Mouse (Mus musculus): ENCODE measurements around the gene Naa25. TPM values are rescaled to one million over a fixed set of nuclear protein-coding genes. Genes with fewer than 3 reads are reported as not detected.

Naa25 gene
- polyA plus RNA-seq, 1 experiment from 2014 or later = 14.3 TPM

DNA sequence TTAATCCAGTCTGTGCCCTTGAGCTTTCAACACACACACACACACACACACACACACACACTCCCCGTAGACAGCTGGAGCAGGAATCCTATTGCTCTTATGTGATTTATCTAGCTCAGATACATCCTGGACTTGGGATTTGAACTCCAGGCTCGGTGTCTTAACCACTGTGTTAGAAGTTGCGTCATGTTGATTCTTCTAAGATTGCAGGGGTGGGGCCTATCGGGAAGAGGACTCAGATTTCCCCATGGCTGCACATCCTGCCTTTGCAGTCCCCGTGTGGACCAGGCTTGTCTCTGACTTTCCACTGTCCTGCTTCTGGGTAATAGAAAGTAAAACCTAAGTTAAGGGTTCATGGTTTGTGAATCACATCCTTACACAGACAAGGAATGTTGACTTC, 2.3 kb downstream of the Naa25 start:
- WGBS = 44% methylated on average over 5 of the region's 5 CpGs
- H3K4me2 ChIP-seq (replicated peaks; ENCODE audit: low read depth, low read length) = no peak overlapping the region
- ATAC-seq = no peak
- H3K9me3 ChIP-seq (ENCODE audit: low read length) = no peaks in the 10 kb centered on the region
- DNase-seq (ENCODE audit: low spot score) = peak; percentile 41
- 0 out of 2 replicates have a peak, but pooled peaks cover 3% of the 10 kb centered on the region for H3K36me3 ChIP-seq (ENCODE audit: insufficient read depth, low read length)
- H3K4me1 ChIP-seq (ENCODE audit: insufficient read depth, low read depth, low read length) = no peaks in the 10 kb centered on the region; the same call in 1 of the 2 replicates
- no peak overlapping the region for H3K4me3 ChIP-seq (ENCODE audit: low read depth, low read length)
- H3K27ac ChIP-seq (ENCODE audit: low read length) = no peak overlapping the region
- no peak overlapping the region for H3K9ac ChIP-seq (replicated peaks; ENCODE audit: low read depth)
- TF ChIP-seq EP300 (IDR thresholded peaks at IDR 0.05) = no peak
- TF ChIP-seq CTCF (IDR thresholded peaks at IDR 0.05) = no peak
- H3K27me3 ChIP-seq (replicated peaks; ENCODE audit: insufficient read depth, low read length) = no peaks in the 10 kb centered on the region

DNA sequence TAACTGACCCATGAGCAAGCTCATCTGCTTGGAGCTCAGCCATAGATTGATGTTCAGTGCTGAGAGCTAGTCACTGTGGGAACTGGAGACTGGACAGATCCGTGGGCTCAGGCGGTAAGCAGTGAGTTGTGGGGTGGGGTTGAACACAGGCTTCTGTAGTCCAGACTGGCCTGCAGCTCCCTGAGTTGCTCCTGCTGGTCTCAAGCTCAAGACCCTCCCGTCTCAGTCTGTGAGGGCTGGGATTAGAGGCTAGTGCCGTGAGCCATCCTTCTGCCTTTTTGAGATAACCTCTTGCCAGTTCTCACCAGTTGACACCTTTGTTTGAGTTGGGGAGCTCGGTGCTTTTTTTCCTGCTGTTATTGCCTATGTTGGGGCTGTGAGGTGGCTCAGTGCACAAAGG, 3.1 kb downstream of the Naa25 start:
- H3K4me2 ChIP-seq (replicated peaks; ENCODE audit: low read depth, low read length) = no peak overlapping the region
- H3K27ac ChIP-seq (ENCODE audit: low read length) = no peak overlapping the region
- no peaks in the 10 kb centered on the region for H3K27me3 ChIP-seq (replicated peaks; ENCODE audit: insufficient read depth, low read length)
- H3K4me1 ChIP-seq (ENCODE audit: insufficient read depth, low read depth, low read length) = no peaks in the 10 kb centered on the region; the same call in 1 of the 2 replicates
- 64% methylated on average over 5 of the region's 5 CpGs for WGBS
- no peak for DNase-seq (ENCODE audit: low spot score)
- 0 out of 2 replicates have a peak, but pooled peaks cover 3% of the 10 kb centered on the region for H3K36me3 ChIP-seq (ENCODE audit: insufficient read depth, low read length)
- ATAC-seq = no peak
- no peaks in the 10 kb centered on the region for H3K9me3 ChIP-seq (ENCODE audit: low read length)
- TF ChIP-seq EP300 (IDR thresholded peaks at IDR 0.05) = no peak
- H3K9ac ChIP-seq (replicated peaks; ENCODE audit: low read depth) = no peak overlapping the region
- H3K4me3 ChIP-seq (ENCODE audit: low read depth, low read length) = no peak overlapping the region

DNA sequence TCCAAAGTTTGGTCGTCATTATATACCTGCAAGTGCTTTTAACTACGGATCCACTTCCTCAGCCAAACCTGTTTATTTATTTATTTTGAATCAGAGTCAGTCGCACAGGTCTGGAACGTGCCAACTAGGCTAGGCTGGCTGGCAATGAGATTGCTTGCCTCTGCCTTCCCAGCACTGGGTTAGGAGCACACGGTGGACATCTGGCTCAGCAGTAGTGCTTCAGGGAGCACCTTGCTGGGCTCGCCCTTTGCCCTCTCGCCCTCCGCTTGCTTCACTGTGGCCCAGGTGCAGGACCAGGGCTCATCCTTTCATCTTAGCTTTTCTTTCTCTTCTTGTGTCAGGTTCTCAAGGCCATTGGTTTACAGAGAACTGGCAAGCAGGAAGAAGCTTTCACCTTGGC, 10.1 kb downstream of the Naa25 start:
- H3K4me1 ChIP-seq (ENCODE audit: insufficient read depth, low read depth, low read length) = no peaks in the 10 kb centered on the region
- ATAC-seq (no peak), DNase-seq (ENCODE audit: low spot score) (no peak)
- 79% methylated on average over 8 of the region's 8 CpGs for WGBS
- H3K27ac ChIP-seq (ENCODE audit: low read length) = no peak overlapping the region
- H3K4me3 ChIP-seq (ENCODE audit: low read depth, low read length) = no peak overlapping the region
- no peak for TF ChIP-seq CTCF (IDR thresholded peaks at IDR 0.05)
- TF ChIP-seq EP300 (IDR thresholded peaks at IDR 0.05) = no peak
- no peak overlapping the region for H3K4me2 ChIP-seq (replicated peaks; ENCODE audit: low read depth, low read length)
- H3K9ac ChIP-seq (replicated peaks; ENCODE audit: low read depth) = no peak overlapping the region
- H3K9me3 ChIP-seq (ENCODE audit: low read length) = no peaks in the 10 kb centered on the region
- H3K27me3 ChIP-seq (replicated peaks; ENCODE audit: insufficient read depth, low read length) = no peaks in the 10 kb centered on the region
- peaks cover 7% of the 10 kb centered on the region; the same call in 1 of the 2 replicates for H3K36me3 ChIP-seq (ENCODE audit: insufficient read depth, low read length)

GRCm38 (mm10) chr5:121410975-121411374, 13.2 kb downstream of the Naa25 start:
- Histone ChIP-seq H3K36me3 (ENCODE audit: insufficient read depth, low read length) (peaks cover 5% of the 10 kb centered on the region; the same call in 1 of the 2 replicates), H3K4me1 (ENCODE audit: insufficient read depth, low read depth, low read length) (no peaks in the 10 kb centered on the region), H3K4me2 (replicated peaks; ENCODE audit: low read depth, low read length) (no peak overlapping the region), H3K9me3 (ENCODE audit: low read length) (no peaks in the 10 kb centered on the region), H3K27me3 (replicated peaks; ENCODE audit: insufficient read depth, low read length) (no peaks in the 10 kb centered on the region), H3K27ac (ENCODE audit: low read length) (no peak overlapping the region), H3K9ac (replicated peaks; ENCODE audit: low read depth) (no peak overlapping the region), H3K4me3 (ENCODE audit: low read depth, low read length) (no peak overlapping the region)
- ATAC-seq (no peak), DNase-seq (ENCODE audit: low spot score) (no peak)
- WGBS = 87% methylated on average over 4 of the region's 4 CpGs
- TF ChIP-seq CTCF (IDR thresholded peaks at IDR 0.05) = no peak
- no peak for TF ChIP-seq EP300 (IDR thresholded peaks at IDR 0.05)

GRCm38 (mm10) chr5:121420721-121421120, 23.0 kb downstream of the Naa25 start:
- ATAC-seq (no peak), DNase-seq (ENCODE audit: low spot score) (no peak)
- Histone ChIP-seq H3K4me3 (ENCODE audit: low read depth, low read length) (no peak overlapping the region), H3K9me3 (ENCODE audit: low read length) (no peaks in the 10 kb centered on the region), H3K27ac (ENCODE audit: low read length) (no peak overlapping the region), H3K27me3 (replicated peaks; ENCODE audit: insufficient read depth, low read length) (no peaks in the 10 kb centered on the region), H3K36me3 (ENCODE audit: insufficient read depth, low read length) (peaks cover 52% of the 10 kb centered on the region), H3K4me2 (replicated peaks; ENCODE audit: low read depth, low read length) (no peak overlapping the region), H3K9ac (replicated peaks; ENCODE audit: low read depth) (no peak overlapping the region), H3K4me1 (ENCODE audit: insufficient read depth, low read depth, low read length) (no peaks in the 10 kb centered on the region)
- 92% methylated on average over 9 of the region's 9 CpGs for WGBS
- TF ChIP-seq EP300 (IDR thresholded peaks at IDR 0.05) = no peak
- no peak for TF ChIP-seq CTCF (IDR thresholded peaks at IDR 0.05)

DNA sequence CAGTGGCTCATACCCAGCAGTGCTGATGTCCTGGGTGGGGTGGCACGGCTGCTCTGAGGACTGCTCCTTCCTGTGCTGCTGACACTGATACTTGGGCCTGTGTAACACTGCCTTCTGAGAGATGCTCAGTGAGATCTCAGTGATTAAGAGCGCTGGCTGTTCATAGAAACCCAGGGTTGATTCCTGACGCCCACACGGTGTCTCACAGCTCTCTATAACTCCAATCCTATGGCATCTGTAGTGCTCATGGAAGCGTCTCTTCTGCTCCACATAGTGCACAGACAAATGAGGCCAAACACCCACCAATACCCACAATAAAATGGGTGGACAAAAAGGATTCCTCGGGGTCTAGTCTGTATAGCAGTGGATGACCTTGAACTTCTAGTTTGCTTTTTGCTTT, 25.1 kb downstream of the Naa25 start:
- H3K9me3 ChIP-seq (ENCODE audit: low read length) = no peaks in the 10 kb centered on the region
- ATAC-seq = no peak

GRCm38 (mm10) chr5:121423297-121423696, 25.6 kb downstream of the Naa25 start:
- Histone ChIP-seq H3K27me3 (replicated peaks; ENCODE audit: insufficient read depth, low read length) (no peaks in the 10 kb centered on the region), H3K9me3 (ENCODE audit: low read length) (no peaks in the 10 kb centered on the region), H3K27ac (ENCODE audit: low read length) (no peak overlapping the region), H3K4me1 (ENCODE audit: insufficient read depth, low read depth, low read length) (no peaks in the 10 kb centered on the region), H3K4me2 (replicated peaks; ENCODE audit: low read depth, low read length) (no peak overlapping the region), H3K36me3 (ENCODE audit: insufficient read depth, low read length) (peaks cover 58% of the 10 kb centered on the region), H3K9ac (replicated peaks; ENCODE audit: low read depth) (no peak overlapping the region), H3K4me3 (ENCODE audit: low read depth, low read length) (no peak overlapping the region)
- no peak for DNase-seq (ENCODE audit: low spot score)
- no peak for ATAC-seq
- TF ChIP-seq CTCF (IDR thresholded peaks at IDR 0.05) (no peak), EP300 (IDR thresholded peaks at IDR 0.05) (no peak)
- WGBS = 87% methylated on average over 10 of the region's 10 CpGs

More for the DNA sequence above, 25.1 kb downstream of the Naa25 start:
- peaks cover 58% of the 10 kb centered on the region for H3K36me3 ChIP-seq (ENCODE audit: insufficient read depth, low read length)
- 93% methylated on average over 6 of the region's 6 CpGs for WGBS
- H3K27ac ChIP-seq (ENCODE audit: low read length) = no peak overlapping the region
- no peak for DNase-seq (ENCODE audit: low spot score)
- no peaks in the 10 kb centered on the region for H3K4me1 ChIP-seq (ENCODE audit: insufficient read depth, low read depth, low read length)
- H3K4me3 ChIP-seq (ENCODE audit: low read depth, low read length) = no peak overlapping the region
- no peak for TF ChIP-seq CTCF (IDR thresholded peaks at IDR 0.05)
- no peak overlapping the region for H3K9ac ChIP-seq (replicated peaks; ENCODE audit: low read depth)
- H3K27me3 ChIP-seq (replicated peaks; ENCODE audit: insufficient read depth, low read length) = no peaks in the 10 kb centered on the region
- no peak overlapping the region for H3K4me2 ChIP-seq (replicated peaks; ENCODE audit: low read depth, low read length)
